Mouse (Mus musculus): ENCODE data around the gene Apobec1.
A peak's percentile ranks its signal among the peaks of the same experiment; 100 is the strongest.
"Not testable (repeated sequence)": the region's sequence is repeated elsewhere in the genome, so short reads cannot be mapped to it uniquely, and the experiment has no call there.

Gene Apobec1

DNA sequence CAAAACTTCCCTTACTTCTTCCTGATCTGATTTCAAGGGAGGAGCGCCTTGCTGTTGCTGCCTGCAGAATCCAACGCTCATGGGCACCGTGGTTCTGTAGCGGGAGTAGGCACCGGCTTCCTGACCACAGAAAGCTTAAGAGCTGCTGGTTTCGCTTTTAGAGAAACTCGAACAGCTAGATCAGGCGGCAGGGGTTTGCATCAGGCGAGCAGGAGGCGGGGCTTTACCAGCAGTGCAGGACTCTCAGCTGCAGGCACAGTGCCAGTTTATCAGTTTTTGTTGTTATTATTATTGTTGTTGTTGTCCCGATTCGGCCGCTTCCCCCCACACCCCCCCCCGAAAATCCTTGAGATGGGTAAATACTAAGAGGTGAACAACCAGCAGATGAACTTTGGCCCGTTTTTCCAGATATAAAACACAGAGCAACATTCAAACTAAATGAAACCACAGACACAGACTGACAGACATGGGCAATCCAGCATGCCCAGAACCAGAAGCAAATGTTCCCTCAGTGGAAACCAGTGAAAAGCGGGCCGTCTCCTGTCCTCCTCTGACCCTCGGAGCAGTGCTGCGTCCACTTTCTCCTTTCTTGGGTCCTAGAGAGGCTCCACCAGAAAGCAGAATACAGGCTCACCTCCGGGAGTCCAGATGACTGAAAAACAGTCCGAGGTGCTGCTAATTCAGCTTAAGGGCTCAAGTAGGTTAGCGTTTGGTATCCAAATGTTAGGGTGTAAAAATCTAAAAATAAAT is at the start of gene Apobec1:
Gene Apobec1, minus strand, starts transcription at position 203 of the 750 bp plus-strand sequence.
- DNase-seq (ENCODE audit: low spot score in 2 of 2), result peak; percentile 72 to 79

DNA sequence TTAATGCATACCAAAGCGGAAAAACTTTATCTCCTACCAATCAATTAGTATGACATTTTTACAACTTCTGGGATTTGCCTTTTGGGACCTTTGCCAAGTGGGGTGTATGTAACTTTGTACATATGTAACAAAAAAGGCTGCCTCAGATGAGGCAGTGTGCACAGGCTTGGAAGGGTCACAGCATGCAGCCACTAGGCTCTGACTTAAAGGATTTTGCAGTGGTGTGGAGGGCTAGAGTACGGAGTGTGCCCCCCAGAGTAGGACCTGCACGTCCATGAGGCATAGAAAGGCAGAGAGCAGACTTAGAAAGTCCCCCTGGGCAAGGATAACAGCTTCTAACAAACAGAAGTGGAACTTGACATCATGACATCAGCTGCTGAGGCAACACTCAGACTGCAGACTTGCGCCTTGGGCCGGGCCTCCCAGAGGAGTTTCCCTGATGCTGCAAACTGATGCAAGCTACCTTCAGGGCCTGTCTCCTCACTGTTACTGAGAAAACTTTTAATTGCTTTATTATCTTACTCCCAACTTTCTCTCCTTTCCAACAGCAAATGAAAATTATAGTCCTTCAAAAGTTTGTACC is 48.2 kb upstream of the Apobec1 start:
- no peak for DNase-seq (ENCODE audit: low spot score in 2 of 2)

DNA sequence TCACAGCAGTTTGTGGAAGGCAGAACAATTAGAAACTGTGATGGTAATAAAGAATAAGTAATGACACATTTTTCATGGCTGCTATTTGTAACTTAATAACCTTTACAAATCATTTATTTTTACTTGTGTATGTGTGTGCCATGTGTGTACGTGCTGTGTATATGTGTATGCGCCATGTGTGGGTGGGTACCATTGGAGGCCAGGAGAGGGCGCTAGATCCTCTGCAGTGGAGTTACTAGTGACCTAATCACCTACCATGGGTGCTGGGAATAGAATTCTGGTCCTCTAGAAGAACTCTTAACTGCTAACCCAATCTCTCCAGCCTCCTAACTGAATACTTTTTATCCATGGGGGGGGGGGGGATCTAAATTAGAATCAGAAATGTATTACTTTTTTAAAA is 47.7 kb upstream of the Apobec1 start:
- DNase-seq (ENCODE audit: low spot score in 2 of 2), result no peak

DNA sequence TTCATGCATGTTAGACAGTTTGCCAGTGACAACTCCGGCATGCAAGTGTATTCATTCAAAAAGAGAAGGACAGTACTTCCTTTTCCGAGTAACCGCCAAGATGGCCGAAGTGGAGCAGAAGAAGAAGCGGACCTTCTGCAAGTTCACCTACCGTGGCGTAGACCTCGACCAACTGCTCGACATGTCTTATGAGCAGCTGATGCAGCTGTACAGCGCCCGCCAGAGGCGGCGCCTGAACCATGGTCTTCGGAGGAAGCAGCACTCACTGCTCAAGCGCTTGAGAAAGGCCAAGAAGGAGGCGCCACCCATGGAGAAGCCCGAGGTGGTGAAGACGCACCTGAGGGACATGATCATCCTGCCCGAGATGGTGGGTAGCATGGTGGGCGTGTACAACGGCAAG is 42.0 kb upstream of the Apobec1 start:
- DNase-seq (ENCODE audit: low spot score in 2 of 2), result not testable (repeated sequence)

DNA sequence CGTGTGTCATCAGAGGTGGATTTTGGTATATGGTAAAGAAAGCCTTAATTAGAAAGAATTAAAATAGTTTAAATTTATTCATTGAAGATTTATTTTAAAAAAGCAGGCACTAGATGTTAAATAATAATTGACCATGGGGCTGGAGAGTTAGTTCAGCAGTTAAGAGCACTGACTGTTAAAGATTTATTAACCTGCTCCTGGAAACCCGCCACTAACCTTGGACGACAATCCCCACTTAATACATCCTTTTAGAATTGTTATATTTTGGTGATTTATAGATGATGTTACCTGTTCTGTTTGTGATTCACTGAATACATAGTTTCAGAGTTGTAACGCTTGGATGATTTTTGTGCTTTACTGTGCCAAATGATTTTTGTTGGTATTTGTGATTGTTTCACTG is 35.3 kb upstream of the Apobec1 start:
- DNase-seq (ENCODE audit: low spot score in 2 of 2), result not testable (repeated sequence)

DNA sequence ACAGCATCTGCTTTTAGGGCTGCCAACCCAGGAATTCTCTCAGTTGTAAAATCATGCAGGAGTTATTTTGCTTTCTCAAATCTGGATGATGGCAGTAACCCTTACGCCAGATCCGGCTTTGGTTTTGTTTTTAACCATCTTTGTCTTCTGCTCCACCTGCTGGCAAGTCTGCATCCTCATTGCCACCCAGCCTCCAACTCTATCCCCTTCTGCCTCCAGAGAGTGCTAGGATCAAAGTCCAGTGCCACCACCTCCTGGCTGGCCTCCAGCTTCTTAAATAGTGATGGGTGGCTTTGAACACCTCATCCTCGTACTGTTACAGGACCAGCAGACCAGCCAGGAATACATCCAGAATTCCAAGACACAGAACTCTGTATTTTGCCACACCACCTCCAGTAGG is 34.4 kb upstream of the Apobec1 start:
- DNase-seq (ENCODE audit: low spot score in 2 of 2), result no peak

DNA sequence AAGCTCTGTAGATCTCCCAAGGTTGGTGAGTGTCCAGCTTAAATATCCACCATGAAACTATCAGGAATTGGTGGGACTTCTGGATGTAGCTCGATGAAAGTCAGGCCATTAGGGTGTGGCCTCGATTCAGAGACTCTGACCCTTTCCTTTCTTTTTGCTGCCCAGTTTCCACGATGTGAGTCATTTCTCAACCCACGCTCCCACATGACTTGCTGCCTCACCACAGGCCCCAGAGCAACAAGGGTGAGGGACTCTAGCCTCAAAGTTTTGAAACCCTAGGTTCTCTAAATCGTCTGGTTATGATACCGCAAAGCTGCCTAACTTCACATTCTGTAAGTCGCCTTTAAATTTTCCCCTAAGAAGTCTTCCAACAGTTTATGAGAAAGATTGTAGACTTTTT is 33.1 kb upstream of the Apobec1 start:
- DNase-seq (ENCODE audit: low spot score in 2 of 2), result no peak

DNA sequence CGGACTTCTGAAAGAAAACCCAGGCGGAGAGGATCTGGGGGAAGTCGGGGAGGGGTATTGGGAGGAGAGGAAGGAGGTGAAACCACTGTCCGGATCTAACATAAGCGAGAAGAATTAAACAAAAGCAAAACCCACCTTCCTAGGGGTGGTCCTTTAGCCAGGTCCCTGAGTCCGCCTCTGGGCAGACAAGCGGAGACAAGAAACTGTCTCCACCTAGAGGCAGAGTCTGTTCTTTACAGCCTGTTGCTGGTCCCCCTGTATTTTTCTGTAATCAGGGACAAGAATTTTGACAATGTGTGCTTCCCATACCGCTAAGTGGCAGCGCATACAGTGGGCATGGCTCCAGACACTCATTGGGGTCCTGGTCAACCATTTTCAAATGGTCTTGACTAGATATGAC is 31.2 kb upstream of the Apobec1 start:
- DNase-seq (ENCODE audit: low spot score in 2 of 2), result peak in 1 of 2 experiments; percentile 13

DNA sequence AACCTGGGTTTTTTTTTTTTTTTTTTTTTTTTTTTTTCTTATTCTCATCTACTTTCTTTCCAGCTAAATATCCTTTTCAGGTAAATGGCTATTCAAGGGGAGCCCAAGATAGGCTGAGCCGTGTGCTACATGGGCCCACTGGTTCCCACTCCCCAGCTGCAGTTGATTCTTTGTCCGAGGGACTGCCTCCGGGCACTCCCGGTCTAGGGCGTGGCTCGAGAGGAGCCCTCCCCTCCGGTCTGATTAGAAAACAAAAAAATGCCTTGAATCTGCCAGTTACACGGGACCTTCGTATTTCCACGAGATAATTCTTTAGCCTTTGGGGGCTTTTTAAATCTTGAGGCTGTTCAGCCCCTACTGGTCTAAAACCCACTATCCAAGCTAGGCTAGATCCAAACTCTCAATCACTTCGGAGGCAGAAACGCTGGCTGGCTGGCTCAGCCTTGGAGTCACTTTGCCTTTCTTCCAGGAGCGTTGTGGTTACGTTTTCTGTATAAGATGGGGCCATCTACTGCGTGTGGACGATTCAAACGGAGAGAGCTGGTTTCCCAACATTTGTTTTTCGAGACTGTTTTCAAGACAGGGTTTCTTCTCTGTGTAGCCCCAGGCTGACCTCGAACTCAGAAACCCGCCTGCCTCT is 25.3 kb upstream of the Apobec1 start:
- no peak for DNase-seq (ENCODE audit: low spot score in 2 of 2)

DNA sequence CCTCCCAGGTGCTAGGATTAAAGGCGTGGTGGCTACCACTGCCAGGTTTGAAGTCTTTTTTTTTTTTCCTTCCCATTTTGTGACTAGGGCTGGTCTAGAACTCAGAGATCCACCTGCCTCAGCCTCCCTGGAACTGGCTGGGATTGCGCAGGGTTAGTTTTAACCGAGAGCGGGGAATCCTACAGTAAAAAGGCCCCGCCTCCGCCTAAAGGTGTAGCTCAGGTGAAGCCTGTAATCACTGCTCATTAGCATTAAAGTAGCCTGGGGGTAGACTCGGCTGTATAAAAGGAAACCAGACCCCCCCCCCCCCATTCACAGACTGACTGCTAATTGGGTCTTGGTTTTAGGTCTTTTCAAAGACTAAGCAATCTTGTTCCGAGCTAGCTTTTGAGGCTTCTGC is 23.9 kb upstream of the Apobec1 start, which contains the start of gene Dppa3:
Gene Dppa3, plus strand, starts transcription at position 301 of the 400 bp plus-strand sequence.
- DNase-seq (ENCODE audit: low spot score in 2 of 2), result no peak

DNA sequence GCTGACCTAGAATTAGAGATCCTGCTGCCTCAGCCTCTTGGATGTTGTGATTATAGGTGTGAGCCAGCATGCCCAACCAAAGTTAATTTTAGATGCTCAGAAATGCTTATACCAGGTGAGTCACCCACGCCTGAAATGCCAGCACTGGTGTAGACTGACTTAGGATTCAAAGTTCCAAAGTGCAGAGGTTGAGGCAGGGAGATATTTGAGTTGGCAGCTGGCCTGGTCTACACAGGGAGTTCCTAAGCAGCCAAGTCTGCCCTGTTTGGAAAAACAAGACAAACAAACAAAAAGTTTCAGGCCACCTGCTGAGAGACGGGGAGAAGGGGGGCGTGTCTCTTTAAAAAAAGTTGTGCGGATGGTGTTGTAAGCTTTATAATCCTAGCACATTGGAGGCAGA is 22.9 kb upstream of the Apobec1 start:
- no peak for DNase-seq (ENCODE audit: low spot score in 2 of 2)

DNA sequence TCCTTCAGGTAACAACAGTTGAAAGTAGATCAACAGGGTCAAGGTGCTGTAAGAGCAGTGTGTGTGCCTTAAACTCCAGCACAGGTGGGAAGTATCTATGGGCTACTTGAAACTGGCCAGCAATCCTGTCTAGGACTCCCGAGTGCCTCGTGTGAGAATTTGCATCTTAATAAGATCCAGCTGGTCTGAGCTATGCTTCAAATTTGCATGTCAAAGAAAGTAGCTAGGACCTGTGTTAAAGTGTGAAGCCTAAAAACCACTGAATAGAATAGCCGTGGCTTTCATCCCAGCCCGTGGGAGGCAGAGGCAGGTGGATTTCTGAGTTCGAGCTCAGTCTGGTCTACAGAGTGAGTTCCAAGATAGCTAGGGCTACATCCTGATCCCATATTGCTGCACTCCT is 22.2 kb upstream of the Apobec1 start:
- no peak for DNase-seq (ENCODE audit: low spot score in 2 of 2)

DNA sequence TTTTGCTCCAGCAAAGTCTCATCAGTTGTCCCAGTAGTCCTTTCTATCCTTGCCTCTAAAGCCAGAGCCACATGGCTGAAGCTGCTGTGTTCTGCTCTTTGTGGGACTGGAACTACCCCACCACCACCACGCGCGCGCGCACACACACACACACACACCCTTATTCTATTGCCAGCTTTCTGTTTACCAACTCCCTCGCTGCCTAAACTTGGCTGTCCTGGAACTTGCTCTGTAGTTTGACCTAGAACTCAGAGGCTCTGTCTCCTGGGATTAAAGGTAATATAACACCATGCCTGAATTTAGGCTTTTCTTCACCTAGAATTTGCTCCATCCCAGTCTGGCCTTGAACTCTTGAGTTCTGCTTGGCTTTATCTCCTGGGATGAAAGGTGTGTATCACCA is 18.8 kb upstream of the Apobec1 start:
- no peak for DNase-seq (ENCODE audit: low spot score in 2 of 2)

DNA sequence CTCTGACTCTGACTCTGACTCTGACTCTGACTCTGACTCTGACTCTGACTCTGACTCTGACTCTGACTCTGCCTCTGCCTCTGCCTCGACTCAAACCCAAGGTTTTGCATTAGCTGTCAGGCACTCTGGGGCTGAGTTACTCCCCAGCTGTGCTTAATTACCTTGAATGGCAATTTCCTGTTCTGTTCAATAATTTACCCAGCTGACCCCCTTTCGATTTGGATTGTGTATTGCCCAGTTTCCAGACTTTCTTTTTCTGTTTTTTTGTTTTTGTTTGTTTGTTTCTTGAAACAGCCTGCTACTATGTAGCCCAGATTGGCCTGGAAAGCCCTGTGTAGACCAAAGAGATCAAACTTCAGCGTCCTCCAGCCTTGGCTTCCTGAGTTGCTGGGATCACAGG is 13.8 kb upstream of the Apobec1 start:
- DNase-seq (ENCODE audit: low spot score in 2 of 2), result no peak

DNA sequence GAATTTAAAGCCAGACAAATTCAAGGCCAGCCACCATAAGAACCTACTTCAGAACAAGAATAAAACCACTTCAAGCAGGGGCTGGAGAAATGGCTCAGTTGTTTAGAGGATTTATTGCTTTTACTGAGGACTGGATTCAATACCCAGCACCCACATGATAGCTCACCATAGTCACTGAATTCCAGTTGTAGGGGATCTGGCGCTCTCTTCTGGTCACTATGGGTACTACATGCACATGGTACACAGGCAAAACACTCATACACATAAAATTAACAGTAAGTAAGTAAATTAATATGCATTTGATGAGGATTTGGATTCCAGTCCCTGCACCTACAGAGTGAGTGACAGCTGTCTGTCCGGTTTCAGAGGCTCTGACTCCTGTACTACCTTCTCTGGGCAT is 11.8 kb upstream of the Apobec1 start:
- peak in 1 of 2 experiments; percentile 39 for DNase-seq (ENCODE audit: low spot score in 2 of 2)

DNA sequence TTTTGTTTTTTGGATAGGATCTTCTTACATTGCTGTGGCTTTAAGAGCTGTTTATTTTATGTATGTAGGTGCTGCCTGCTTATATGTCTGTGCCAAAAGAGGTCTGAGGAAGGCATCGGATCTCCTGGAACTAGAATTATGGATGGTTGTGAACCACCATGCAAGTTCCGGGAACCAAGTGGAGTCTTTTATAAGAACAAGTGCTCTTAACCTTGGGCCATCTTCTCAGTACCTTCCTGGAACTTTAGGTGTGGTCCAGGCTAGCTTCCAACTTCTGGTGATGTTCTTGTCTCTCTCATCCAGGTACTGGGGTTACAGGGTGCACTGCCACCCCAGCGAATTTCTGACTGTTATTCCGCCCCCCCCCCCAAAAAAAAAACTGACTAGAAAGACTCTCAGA is 10.2 kb upstream of the Apobec1 start:
- DNase-seq (ENCODE audit: low spot score in 2 of 2), result no peak

DNA sequence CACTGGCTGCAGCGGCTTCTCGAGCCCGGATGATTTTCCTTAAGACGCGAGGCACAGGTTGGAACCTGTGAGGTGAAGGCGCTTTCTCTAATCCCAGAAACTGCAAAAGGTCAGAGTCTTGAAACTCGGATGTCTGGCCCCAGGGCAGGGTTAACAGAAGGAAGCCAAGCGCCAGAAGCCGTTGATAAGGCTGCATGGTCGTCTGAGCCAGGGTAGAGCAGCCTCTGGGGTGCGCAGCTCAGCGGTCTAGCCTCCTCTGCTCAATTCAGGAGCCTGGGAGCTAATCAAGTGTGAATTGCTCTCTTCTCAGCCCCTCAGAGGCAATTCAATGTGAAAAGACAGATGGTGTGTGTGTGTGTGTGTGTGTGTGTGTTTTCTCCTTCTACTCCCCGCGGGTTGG is 7.5 kb upstream of the Apobec1 start, which contains the start of gene Gdf3:
Gene Gdf3, minus strand, starts transcription at position 317 of the 400 bp plus-strand sequence.
- DNase-seq (ENCODE audit: low spot score in 2 of 2), result no peak

DNA sequence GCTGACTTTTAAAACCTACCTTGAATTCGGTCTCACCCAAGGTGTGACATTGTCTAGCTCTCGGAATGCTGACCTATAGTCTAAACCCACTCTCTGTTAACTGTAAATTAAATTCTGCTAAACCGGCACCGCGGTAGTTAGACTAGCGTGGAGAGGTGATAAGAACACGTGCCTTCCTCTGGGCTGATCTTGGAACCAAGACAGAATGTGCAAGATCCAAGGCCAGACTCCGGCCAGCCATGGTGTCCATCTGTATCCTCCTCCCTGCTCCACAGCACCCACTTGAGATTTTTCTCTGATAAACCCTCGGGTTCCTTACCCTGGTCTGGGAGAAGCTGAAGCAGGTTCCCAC is 7.1 kb upstream of the Apobec1 start:
- no peak for DNase-seq (ENCODE audit: low spot score in 2 of 2)

DNA sequence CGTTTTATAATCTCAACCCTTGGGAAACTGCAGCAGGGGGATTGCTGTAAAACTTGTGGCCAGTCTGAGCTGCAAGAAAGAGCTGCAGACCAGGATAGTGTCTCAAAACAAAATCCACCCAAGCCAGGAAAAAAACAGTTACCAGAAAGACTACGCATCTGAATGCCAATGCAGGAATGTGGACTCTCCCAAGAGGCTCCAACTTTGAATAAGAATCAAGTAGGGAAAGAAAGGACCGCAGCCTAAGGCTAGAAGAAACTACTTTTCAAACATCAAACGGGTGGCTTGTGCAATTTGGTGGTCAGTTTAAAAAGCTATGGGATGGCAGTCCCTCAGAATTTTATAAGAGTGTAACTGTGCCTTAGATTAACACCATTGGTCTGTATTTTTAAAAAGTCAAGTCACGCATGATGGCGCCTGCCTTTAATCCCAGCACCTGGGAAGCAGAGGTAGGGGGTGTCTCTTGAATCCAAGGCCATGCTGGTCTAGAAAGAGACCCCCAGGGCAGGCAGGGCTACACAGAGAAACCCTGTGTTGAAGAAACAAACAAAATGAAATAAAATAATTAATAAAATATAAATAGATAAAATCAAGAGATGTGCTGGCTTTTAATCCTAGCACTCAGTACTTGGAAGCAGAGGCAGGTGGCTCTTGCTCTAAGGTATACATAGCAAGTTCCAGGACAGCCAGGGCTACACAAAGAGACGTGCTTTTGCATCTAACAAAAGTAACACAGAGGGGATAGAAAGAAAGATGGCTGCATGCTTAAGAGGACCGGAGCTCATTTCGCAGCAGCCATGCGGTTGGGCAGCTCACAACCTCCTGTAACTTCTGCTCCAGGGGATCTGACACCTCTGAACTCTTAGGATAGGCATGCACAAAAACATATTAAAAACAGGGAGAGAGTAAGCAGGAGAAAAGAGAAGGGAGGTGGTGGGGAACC is 6.5 kb upstream of the Apobec1 start:
- DNase-seq (ENCODE audit: low spot score in 2 of 2), result no peak

DNA sequence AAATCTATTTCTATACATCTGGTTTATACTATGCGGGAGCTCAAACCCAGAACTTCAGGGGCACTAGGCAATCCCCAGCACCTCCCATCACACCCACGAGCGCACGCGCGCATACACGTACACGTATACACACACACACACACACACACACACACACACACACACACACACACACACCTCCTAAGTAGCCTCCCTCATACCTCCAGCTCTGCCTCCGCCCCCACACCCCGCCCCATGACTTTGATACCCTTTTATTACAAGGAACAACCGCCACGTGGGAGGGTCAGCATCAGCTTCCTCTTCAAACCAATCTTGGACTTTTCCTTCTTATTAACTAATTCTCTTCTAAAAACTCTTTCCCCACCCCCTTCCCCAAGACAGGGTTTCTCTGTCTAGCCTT is 5.5 kb upstream of the Apobec1 start:
- no peak for DNase-seq (ENCODE audit: low spot score in 2 of 2)

DNA sequence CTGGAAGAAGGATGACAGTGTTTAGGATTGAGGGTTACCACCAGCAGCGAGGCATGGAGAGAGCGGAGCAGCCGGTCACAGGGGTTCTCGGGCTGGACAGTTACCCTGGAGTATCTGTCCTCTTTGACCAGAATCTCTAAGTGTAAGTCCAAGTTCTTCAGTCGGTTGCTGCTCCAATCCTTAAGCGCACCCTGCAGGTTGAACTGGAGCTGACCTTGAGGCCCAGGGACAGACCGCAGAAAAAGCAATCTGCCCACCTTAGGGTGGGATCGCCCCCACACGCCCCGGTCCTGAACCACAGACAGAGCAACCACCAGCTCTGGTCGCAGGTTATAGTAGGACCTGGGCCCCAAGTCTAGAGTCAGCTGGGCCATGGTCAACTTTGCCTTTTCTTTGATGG is 4.4 kb upstream of the Apobec1 start:
- DNase-seq (ENCODE audit: low spot score in 2 of 2), result no peak

DNA sequence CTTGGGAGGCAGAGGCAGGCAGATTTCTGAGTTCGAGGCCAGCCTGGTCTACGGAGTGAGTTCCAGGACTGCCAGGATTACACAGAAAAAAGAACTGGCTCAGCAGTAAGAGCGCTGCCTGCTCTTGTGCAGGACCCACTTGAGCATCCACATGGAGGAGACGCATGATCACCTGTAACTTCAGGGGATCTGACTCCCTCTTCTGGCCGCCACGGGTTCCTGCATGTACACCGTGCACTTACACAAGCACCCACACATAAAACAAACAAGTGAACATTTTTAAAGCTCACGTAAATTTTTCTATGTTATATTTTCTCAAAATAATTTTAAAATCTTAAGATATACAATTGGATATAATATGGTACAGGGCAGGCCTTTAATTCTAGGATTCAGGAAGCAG is 3.2 kb upstream of the Apobec1 start:
- DNase-seq (ENCODE audit: low spot score in 2 of 2), result peak in 1 of 2 experiments; percentile 19

Measured in thymus, postnatal 10 days (tissue).